Mouse (Mus musculus) megakaryocyte, embryonic 14.5 days (primary cell): ENCODE results near the gene Ap2a2. TPM values are rescaled to one million over a fixed set of nuclear protein-coding genes. Genes with fewer than 3 reads are reported as not detected.
"Not testable (repeated sequence)": the region's sequence is repeated elsewhere in the genome, so short reads cannot be mapped to it uniquely, and the experiment has no call there.

Experiments used
- H3K27me3 ChIP-seq: replicated peaks from 2 replicates; pipeline ENCODE3; 2012; ENCODE audit warnings: inconsistent platforms
- H3K36me3 ChIP-seq: replicated peaks from 2 replicates; pipeline ENCODE3; 2012; ENCODE audit warnings: low read length, inconsistent platforms, mixed read lengths
- H3K4me1 ChIP-seq: 2 replicates; pipeline ENCODE4 v1.6.1; 2012; ENCODE audit warnings: inconsistent platforms
- H3K4me3 ChIP-seq: replicated peaks from 2 replicates; pipeline ENCODE3; 2012; ENCODE audit warnings: moderate library complexity, mild to moderate bottlenecking, inconsistent platforms
- H3K9me3 ChIP-seq: 2 replicates; pipeline ENCODE4 v1.6.1; 2012; ENCODE audit warnings: inconsistent platforms
- FLI1 ChIP-seq: IDR thresholded peaks from 2 replicates; pipeline ENCODE4 v1.6.1; 2012; ENCODE audit warnings: low read length, inconsistent platforms, mixed read lengths
- GATA1 ChIP-seq: IDR thresholded peaks from 3 replicates; pipeline ENCODE4 v1.6.1; 2012; ENCODE audit warnings: mixed read lengths, low read length, inconsistent platforms, borderline replicate concordance
- polyA plus RNA-seq: library from polyadenylated mRNA; stranded (reverse); fragments of >175 nt; gene quantifications from 2 replicates; pipeline ENCODE4 v1.2.3, GENCODE M21; 2012; ENCODE audit warnings: low replicate concordance; ENCODE audit not compliant: insufficient read depth

Gene Ap2a2
- polyA plus RNA-seq, 1 experiment = 22.5 TPM

- Histone ChIP-seq H3K27me3 (no peaks in the 10 kb centered on the region), H3K4me1 (peaks cover 89% of the 10 kb centered on the region), H3K9me3 (no peaks in the 10 kb centered on the region), H3K36me3 (peaks cover 36% of the 10 kb centered on the region), H3K4me3 (peak overlapping the region; percentile 70)
- TF ChIP-seq GATA1 (no peak), FLI1 (no peak)
Observed at GRCm38 (mm10) chr7:141574041-141574440, 12.1 kb downstream of the Ap2a2 start.

- Histone ChIP-seq H3K27me3 (no peaks in the 10 kb centered on the region), H3K36me3 (peaks cover 29% of the 10 kb centered on the region), H3K4me1 (peaks cover 89% of the 10 kb centered on the region), H3K9me3 (no peaks in the 10 kb centered on the region), H3K4me3 (no peak overlapping the region)
- TF ChIP-seq FLI1 = no peak
- TF ChIP-seq GATA1 = no peak
Observed at GRCm38 (mm10) chr7:141575481-141575880, 13.5 kb downstream of the Ap2a2 start.

GRCm38 (mm10) chr7:141577801-141578200 is 15.8 kb downstream of the Ap2a2 start:
- no peak overlapping the region for H3K4me3 ChIP-seq

GRCm38 (mm10) chr7:141578511-141578910 is 16.5 kb downstream of the Ap2a2 start:
- peaks cover 37% of the 10 kb centered on the region for H3K36me3 ChIP-seq

More at GRCm38 (mm10) chr7:141577801-141578200, 15.8 kb downstream of the Ap2a2 start:
- Histone ChIP-seq H3K27me3 (no peaks in the 10 kb centered on the region), H3K36me3 (peaks cover 37% of the 10 kb centered on the region), H3K9me3 (no peaks in the 10 kb centered on the region), H3K4me1 (peaks cover 95% of the 10 kb centered on the region)
- no peak for TF ChIP-seq FLI1
- TF ChIP-seq GATA1 = no peak

GRCm38 (mm10) chr7:141578943-141579342 is 17.0 kb downstream of the Ap2a2 start:
- Histone ChIP-seq H3K4me3 (peak overlapping the region; percentile 78), H3K36me3 (peaks cover 37% of the 10 kb centered on the region), H3K27me3 (no peaks in the 10 kb centered on the region), H3K4me1 (peaks cover 96% of the 10 kb centered on the region), H3K9me3 (no peaks in the 10 kb centered on the region)
- no peak for TF ChIP-seq FLI1
- no peak for TF ChIP-seq GATA1

More at GRCm38 (mm10) chr7:141578511-141578910, 16.5 kb downstream of the Ap2a2 start:
- Histone ChIP-seq H3K27me3 (no peaks in the 10 kb centered on the region), H3K4me3 (no peak overlapping the region), H3K9me3 (no peaks in the 10 kb centered on the region), H3K4me1 (peaks cover 96% of the 10 kb centered on the region)
- TF ChIP-seq FLI1 (no peak), GATA1 (no peak)

- H3K4me1 ChIP-seq = peaks cover 98% of the 10 kb centered on the region
- no peaks in the 10 kb centered on the region for H3K9me3 ChIP-seq
- H3K36me3 ChIP-seq = peaks cover 52% of the 10 kb centered on the region
- TF ChIP-seq FLI1 = no peak
- no peak for TF ChIP-seq GATA1
- H3K4me3 ChIP-seq = no peak overlapping the region
- H3K27me3 ChIP-seq = no peaks in the 10 kb centered on the region
Observed at GRCm38 (mm10) chr7:141581323-141581722, 19.4 kb downstream of the Ap2a2 start.

- H3K4me1 ChIP-seq = peaks cover 92% of the 10 kb centered on the region
- no peaks in the 10 kb centered on the region for H3K27me3 ChIP-seq
- TF ChIP-seq GATA1 (no peak), FLI1 (no peak)
- H3K36me3 ChIP-seq = peaks cover 57% of the 10 kb centered on the region
- H3K9me3 ChIP-seq = no peaks in the 10 kb centered on the region
- no peak overlapping the region for H3K4me3 ChIP-seq
Observed at GRCm38 (mm10) chr7:141584048-141584841, 22.3 kb downstream of the Ap2a2 start.

- no peaks in the 10 kb centered on the region for H3K9me3 ChIP-seq
- peaks cover 61% of the 10 kb centered on the region for H3K36me3 ChIP-seq
- H3K4me3 ChIP-seq = no peak overlapping the region
- peaks cover 89% of the 10 kb centered on the region for H3K4me1 ChIP-seq
- no peaks in the 10 kb centered on the region for H3K27me3 ChIP-seq
- TF ChIP-seq GATA1 = no peak
- TF ChIP-seq FLI1 = no peak
Observed at GRCm38 (mm10) chr7:141585288-141585687, 23.3 kb downstream of the Ap2a2 start.

GRCm38 (mm10) chr7:141585881-141586280 is 23.9 kb downstream of the Ap2a2 start:
- peaks cover 64% of the 10 kb centered on the region for H3K36me3 ChIP-seq
- H3K27me3 ChIP-seq = no peaks in the 10 kb centered on the region
- TF ChIP-seq FLI1 = no peak
- no peak for TF ChIP-seq GATA1
- H3K4me1 ChIP-seq = peaks cover 84% of the 10 kb centered on the region
- no peaks in the 10 kb centered on the region for H3K9me3 ChIP-seq
- no peak overlapping the region for H3K4me3 ChIP-seq

GRCm38 (mm10) chr7:141588890-141589289 is 26.9 kb downstream of the Ap2a2 start:
- Histone ChIP-seq H3K27me3 (no peaks in the 10 kb centered on the region), H3K4me1 (peaks cover 84% of the 10 kb centered on the region), H3K9me3 (no peaks in the 10 kb centered on the region), H3K4me3 (no peak overlapping the region), H3K36me3 (peaks cover 80% of the 10 kb centered on the region)
- TF ChIP-seq FLI1 (no peak), GATA1 (no peak)

- Histone ChIP-seq H3K4me1 (peaks cover 82% of the 10 kb centered on the region), H3K36me3 (peaks cover 84% of the 10 kb centered on the region)
- H3K27me3 ChIP-seq, H3K9me3 ChIP-seq, H3K4me3 ChIP-seq: not testable (repeated sequence)
Observed at GRCm38 (mm10) chr7:141590249-141590648, 28.3 kb downstream of the Ap2a2 start.
